Mouse (Mus musculus): ENCODE measurements around the gene Kcnab2.

- TF ChIP-seq CTCF (IDR thresholded peaks at IDR 0.05; ENCODE audit: borderline replicate concordance, insufficient read depth, low read depth, low read length): peak; percentile 76; the same call in 1 of the 2 replicates
- no peak for TF ChIP-seq POLR2A (IDR thresholded peaks at IDR 0.05; ENCODE audit: borderline replicate concordance, insufficient read depth, low read length)
Observed at GRCm38 (mm10) chr4:152343296-152343695, 134.4 kb downstream of the Kcnab2 start.
